Mouse (Mus musculus): ENCODE data around the gene Larp1.

- TF ChIP-seq CTCF (IDR thresholded peaks at IDR 0.05; ENCODE audit: extremely low read depth, insufficient read depth, low read length): no peak
- no peak for TF ChIP-seq POLR2A (IDR thresholded peaks at IDR 0.05; ENCODE audit: extremely low read depth, insufficient read depth, low read length)
Observed at GRCm38 (mm10) chr11:58033635-58034034, 24.8 kb downstream of the Larp1 start.

All from cortical plate, adult 2 months (tissue).